Mouse (Mus musculus): ENCODE measurements around the gene Pawr.

DNA sequence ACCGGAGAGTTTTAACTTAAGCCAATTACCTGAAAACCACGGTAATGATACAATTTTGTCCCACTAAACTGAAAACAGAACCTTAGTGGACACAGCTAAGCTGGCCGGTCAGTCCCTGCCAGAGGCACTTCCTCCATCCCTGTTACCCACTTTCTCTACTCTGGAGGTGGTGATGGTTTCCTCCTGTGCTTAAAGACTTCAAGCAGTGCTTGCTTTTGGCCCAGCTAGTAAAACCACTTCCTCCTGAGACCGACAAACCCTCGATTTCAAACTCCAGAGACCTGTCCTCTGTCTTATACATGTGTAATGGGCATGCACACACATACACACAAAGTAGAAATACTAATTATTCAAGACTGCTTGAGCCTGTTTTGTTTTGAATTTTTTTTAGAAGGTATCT, 85.5 kb downstream of the Pawr start:
- TF ChIP-seq FLI1 (IDR thresholded peaks at IDR 0.05; ENCODE audit: low read length), result no peak
- no peak for TF ChIP-seq GATA1 (IDR thresholded peaks at IDR 0.05; ENCODE audit: borderline replicate concordance, low read length)

All from megakaryocyte, embryonic 14.5 days (primary cell).